Mouse (Mus musculus): ENCODE data around the gene Sh3rf1. TPM values are rescaled to one million over a fixed set of nuclear protein-coding genes. Genes with fewer than 3 reads are reported as not detected.

Sh3rf1 gene
- polyA plus RNA-seq (2014; fragmentation: Nextera tagmentation; extraction: Ambion mirVana), result 6.4 and 7.1 TPM in 2 replicates

DNA sequence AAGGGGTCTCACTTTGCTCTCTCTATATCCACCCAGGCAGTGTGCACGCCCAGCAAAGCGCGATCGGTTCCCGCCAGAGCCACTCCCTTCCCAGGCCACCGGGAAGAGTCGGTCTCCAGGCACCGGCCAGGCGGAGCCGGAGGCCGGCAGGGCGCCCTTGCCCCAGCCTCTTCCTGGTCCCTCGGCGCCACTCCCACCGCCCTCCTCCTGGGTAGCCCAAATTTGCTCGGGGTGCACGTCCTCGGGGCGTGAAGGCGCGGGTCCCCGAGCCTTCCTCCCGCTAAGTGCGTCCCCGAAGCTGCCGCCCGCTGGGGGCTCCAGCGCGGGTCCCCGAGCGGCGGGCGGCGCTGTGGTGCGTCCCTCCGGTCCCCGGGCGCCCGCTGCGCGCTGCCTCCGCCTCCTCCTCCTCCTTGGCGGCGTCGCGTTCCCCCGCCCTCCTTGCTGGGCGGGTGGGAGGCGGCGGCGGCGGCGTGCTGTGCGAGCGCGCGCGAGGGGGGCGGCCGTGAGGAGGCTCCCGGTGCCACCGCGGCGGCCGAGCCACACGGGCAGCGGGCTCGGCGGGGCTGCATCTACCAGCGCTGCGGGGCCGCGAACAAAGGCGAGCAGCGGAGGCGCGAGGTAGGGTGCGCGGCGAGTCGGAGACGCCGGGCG is at the start of gene Sh3rf1:
Gene Sh3rf1 (plus strand): TSS at position 144 of the 651 bp plus-strand sequence.
- peaks cover 14% of the 10 kb centered on the region for H3K4me1 ChIP-seq (ENCODE audit: control insufficient read depth, insufficient read depth, low read length)
- H3K9ac ChIP-seq (ENCODE audit: low read depth, low read length), result peak within 1 kb of the TSS; percentile 86
- no peaks in the 10 kb centered on the region for H3K36me3 ChIP-seq (ENCODE audit: control insufficient read depth, insufficient read depth, low read length)
- H3K27ac ChIP-seq (ENCODE audit: low read depth, low read length), result peak within 1 kb of the TSS; percentile 42
- ATAC-seq (replicated peaks; ENCODE audit: insufficient number of reproducible peaks, low FRiP score, low TSS enrichment), result peak; percentile 88
- H3K9me3 ChIP-seq (replicated peaks; ENCODE audit: control insufficient read depth, low read length), result no peaks in the 10 kb centered on the region
- WGBS (ENCODE audit: insufficient replicate concordance), result under 1% methylated on average over 76 of the region's 84 CpGs
- H3K4me3 ChIP-seq (ENCODE audit: low read depth, low read length), result peak within 1 kb of the TSS; percentile 59
- peak within 1 kb of the TSS; percentile 91 for H3K4me2 ChIP-seq
- H3K27me3 ChIP-seq (ENCODE audit: control insufficient read depth, insufficient read depth, low read length), result peaks cover 3% of the 10 kb centered on the region; the same call in 1 of the 2 replicates

DNA sequence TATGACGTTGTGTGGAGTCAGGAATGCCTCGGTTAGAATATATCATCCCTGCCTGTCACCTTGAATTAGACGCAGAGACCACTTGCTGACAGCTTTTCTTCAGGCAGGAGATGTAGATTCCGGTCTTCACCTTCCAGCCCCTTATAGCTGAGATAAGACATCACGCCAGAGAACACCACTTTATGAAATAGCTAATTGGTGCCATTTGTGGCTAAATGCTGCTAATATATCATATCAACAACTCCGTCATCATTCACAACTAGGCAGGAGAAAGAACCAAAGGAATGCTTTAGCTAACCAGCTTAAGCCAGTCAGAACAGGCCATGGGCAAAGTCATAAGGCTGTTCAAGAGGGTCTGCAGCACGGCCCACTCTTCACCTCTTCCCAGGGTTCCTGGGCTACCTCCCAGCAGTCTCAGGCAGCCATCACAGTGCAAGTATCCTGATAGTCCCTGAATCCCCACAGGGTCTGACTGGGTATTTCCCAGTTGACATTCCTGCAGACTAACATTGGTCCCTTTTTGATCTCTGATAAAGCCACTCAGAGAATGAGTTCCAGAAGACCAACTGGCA is 49.7 kb upstream of the Sh3rf1 start:
- no peak overlapping the region for H3K9ac ChIP-seq (ENCODE audit: low read depth, low read length)
- no peaks in the 10 kb centered on the region for H3K27me3 ChIP-seq (ENCODE audit: control insufficient read depth, insufficient read depth, low read length)
- H3K4me2 ChIP-seq, result no peak overlapping the region
- no peak overlapping the region for H3K4me3 ChIP-seq (ENCODE audit: low read depth, low read length)
- no peaks in the 10 kb centered on the region for H3K4me1 ChIP-seq (ENCODE audit: control insufficient read depth, insufficient read depth, low read length)
- no peak overlapping the region for H3K27ac ChIP-seq (ENCODE audit: low read depth, low read length)
- H3K9me3 ChIP-seq (replicated peaks; ENCODE audit: control insufficient read depth, low read length), result no peaks in the 10 kb centered on the region
- 38% methylated on average over 7 of the region's 7 CpGs for WGBS (ENCODE audit: insufficient replicate concordance)
- ATAC-seq (replicated peaks; ENCODE audit: insufficient number of reproducible peaks, low FRiP score, low TSS enrichment), result no peak
- no peaks in the 10 kb centered on the region for H3K36me3 ChIP-seq (ENCODE audit: control insufficient read depth, insufficient read depth, low read length)

DNA sequence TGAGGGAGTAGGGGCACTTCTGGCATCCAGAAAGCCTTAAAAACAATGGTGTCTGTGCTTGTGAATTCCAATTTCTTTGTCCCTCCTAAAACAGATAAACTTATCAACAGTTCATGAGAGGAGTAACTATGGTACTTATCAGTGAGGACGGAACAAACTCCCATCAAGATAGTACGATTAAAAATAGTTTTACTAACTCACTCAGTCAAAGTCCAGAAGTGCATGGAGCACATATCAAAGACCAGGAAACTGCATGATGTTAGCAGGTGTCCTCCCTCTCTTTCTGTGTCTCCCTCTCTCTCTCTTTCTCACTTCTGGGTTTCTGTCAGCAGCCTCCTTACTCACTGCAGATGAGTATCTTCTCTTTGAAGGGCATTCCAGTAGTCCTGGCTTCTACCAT is 47.8 kb upstream of the Sh3rf1 start:
- no peak overlapping the region for H3K4me3 ChIP-seq (ENCODE audit: low read depth, low read length)
- H3K27ac ChIP-seq (ENCODE audit: low read depth, low read length), result no peak overlapping the region
- no peak for ATAC-seq (replicated peaks; ENCODE audit: insufficient number of reproducible peaks, low FRiP score, low TSS enrichment)
- H3K9me3 ChIP-seq (replicated peaks; ENCODE audit: control insufficient read depth, low read length), result no peaks in the 10 kb centered on the region
- H3K4me2 ChIP-seq, result no peak overlapping the region
- H3K36me3 ChIP-seq (ENCODE audit: control insufficient read depth, insufficient read depth, low read length), result no peaks in the 10 kb centered on the region
- H3K9ac ChIP-seq (ENCODE audit: low read depth, low read length), result no peak overlapping the region
- no peaks in the 10 kb centered on the region for H3K27me3 ChIP-seq (ENCODE audit: control insufficient read depth, insufficient read depth, low read length)
- 41% methylated on average over 2 of the region's 2 CpGs for WGBS (ENCODE audit: insufficient replicate concordance)
- H3K4me1 ChIP-seq (ENCODE audit: control insufficient read depth, insufficient read depth, low read length), result no peaks in the 10 kb centered on the region

DNA sequence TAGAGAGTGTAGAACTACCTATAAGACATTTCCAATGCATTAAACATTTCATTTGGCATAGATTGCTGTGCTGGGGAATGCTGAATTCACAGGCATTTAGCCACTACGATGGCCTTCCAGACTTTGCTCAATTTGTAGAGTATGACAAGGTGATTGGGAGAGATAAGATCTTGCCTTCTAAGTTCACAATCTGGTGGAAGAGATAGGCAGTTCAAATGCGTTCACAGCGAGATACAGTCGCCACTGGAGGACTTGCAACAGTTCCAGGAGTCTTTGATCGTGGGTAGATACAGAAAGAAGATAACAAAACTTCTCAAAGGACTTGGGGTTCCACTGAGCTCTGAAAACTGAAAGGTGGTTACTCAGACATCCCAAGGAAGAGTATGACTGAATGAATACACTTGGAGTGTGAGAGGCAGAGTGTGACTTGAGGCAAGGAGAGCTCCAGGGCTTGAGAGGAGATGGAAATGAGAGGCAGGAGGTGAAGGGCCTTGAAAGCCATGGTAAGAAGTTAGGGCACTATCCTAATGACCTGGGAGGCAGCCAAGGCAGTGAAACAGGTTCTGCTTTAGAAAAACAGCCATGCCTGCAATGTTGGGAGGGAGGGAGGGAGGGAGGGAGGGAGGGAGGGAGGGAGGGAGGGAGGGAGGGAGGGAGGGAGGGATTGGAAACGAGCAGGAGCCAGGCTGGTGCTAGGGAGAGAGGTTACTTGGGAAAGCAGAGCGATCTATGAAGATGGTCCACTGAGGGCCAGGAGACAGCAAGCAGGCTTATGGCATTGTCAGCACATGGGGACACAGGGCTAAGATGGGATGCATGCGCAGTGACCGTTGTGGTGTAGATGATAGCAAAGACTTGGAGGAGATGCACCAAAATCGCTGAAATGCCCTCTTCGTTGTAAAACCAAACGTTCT is 45.7 kb upstream of the Sh3rf1 start:
- no peak for ATAC-seq (replicated peaks; ENCODE audit: insufficient number of reproducible peaks, low FRiP score, low TSS enrichment)
- Histone ChIP-seq H3K27ac (ENCODE audit: low read depth, low read length) (no peak overlapping the region), H3K9ac (ENCODE audit: low read depth, low read length) (no peak overlapping the region), H3K36me3 (ENCODE audit: control insufficient read depth, insufficient read depth, low read length) (no peaks in the 10 kb centered on the region), H3K4me2 (no peak overlapping the region), H3K9me3 (replicated peaks; ENCODE audit: control insufficient read depth, low read length) (no peaks in the 10 kb centered on the region), H3K4me3 (ENCODE audit: low read depth, low read length) (no peak overlapping the region), H3K4me1 (ENCODE audit: control insufficient read depth, insufficient read depth, low read length) (no peaks in the 10 kb centered on the region), H3K27me3 (ENCODE audit: control insufficient read depth, insufficient read depth, low read length) (no peaks in the 10 kb centered on the region)
- 60% methylated on average over 12 of the region's 12 CpGs for WGBS (ENCODE audit: insufficient replicate concordance)

DNA sequence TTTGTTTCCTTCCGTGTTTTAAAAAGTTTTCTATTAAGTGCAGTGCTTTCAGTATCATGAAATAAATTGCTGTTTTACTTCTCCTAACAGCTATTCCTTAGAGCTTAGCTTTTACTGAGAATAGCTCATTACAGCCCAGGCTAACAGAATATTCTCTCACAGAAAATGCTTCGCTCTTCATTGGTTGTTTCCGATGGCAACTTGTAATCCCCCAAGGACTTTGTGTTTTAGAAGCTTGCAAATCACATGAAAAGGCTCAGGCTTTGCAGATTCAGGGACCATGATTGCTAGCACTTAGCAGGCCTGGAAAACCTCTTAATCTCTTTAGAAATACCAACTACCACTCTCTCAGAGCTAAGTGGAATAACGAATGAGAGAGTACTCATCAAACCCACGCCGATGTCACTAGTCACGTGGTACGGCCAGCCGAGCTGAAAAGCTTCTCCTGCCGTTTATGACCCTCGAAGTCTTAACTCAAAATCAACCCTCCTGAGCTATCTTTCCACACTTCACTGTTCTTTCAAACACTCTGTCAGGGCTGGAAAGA is 45.0 kb upstream of the Sh3rf1 start:
- Histone ChIP-seq H3K36me3 (ENCODE audit: control insufficient read depth, insufficient read depth, low read length) (no peaks in the 10 kb centered on the region), H3K4me1 (ENCODE audit: control insufficient read depth, insufficient read depth, low read length) (no peaks in the 10 kb centered on the region)
- no peak for ATAC-seq (replicated peaks; ENCODE audit: insufficient number of reproducible peaks, low FRiP score, low TSS enrichment)

DNA sequence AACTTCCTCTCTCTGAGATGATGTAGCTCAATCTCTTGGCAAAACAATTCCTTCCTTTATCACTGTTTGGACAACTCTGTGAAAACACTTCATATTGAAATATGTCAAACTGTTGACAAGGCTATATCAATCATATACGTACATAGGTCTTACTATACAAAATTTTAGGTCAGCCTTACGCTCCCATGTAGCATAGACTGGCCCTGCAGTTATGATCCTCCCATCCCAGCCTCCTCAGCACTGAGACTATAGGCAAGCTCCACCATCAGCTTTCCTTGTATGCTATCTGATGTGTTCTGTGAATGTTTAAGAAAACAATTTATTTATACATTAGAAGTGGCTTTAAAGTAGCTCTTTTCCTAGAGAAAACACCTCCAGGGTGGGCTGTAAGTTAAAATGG is 42.1 kb upstream of the Sh3rf1 start:
- Histone ChIP-seq H3K4me3 (ENCODE audit: low read depth, low read length) (no peak overlapping the region), H3K27ac (ENCODE audit: low read depth, low read length) (no peak overlapping the region), H3K4me1 (ENCODE audit: control insufficient read depth, insufficient read depth, low read length) (no peaks in the 10 kb centered on the region), H3K4me2 (no peak overlapping the region), H3K9me3 (replicated peaks; ENCODE audit: control insufficient read depth, low read length) (no peaks in the 10 kb centered on the region), H3K36me3 (ENCODE audit: control insufficient read depth, insufficient read depth, low read length) (no peaks in the 10 kb centered on the region), H3K27me3 (ENCODE audit: control insufficient read depth, insufficient read depth, low read length) (no peaks in the 10 kb centered on the region), H3K9ac (ENCODE audit: low read depth, low read length) (no peak overlapping the region)
- no peak for ATAC-seq (replicated peaks; ENCODE audit: insufficient number of reproducible peaks, low FRiP score, low TSS enrichment)
- 56% methylated on average over 2 of the region's 2 CpGs for whole genome bisulfite sequencing (ENCODE audit: insufficient replicate concordance)

More for the DNA sequence above, 45.0 kb upstream of the Sh3rf1 start:
- Histone ChIP-seq H3K27me3 (ENCODE audit: control insufficient read depth, insufficient read depth, low read length) (no peaks in the 10 kb centered on the region), H3K4me3 (ENCODE audit: low read depth, low read length) (no peak overlapping the region), H3K9me3 (replicated peaks; ENCODE audit: control insufficient read depth, low read length) (no peaks in the 10 kb centered on the region), H3K9ac (ENCODE audit: low read depth, low read length) (no peak overlapping the region), H3K27ac (ENCODE audit: low read depth, low read length) (no peak overlapping the region), H3K4me2 (no peak overlapping the region)
- 54% methylated on average over 11 of the region's 11 CpGs for WGBS (ENCODE audit: insufficient replicate concordance)

DNA sequence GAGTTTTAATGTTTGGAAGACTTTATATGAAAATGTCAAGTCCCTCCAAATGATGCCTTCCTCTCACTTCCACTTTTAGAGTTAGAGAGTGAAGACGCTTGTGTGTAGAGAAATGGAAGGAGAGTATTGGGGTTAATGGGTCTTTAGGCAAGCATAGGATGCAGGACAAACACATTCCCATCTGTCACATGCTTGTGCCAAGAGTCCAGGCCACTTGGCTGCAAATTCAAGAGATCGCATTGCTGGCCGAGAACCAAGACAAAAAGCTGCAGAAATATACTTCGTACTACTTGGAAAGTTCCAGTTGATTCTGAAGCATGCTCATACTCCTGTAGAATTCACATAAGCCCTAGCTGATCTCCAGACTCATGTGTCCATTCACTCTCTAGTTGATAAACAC is 41.7 kb upstream of the Sh3rf1 start:
- Histone ChIP-seq H3K4me1 (ENCODE audit: control insufficient read depth, insufficient read depth, low read length) (no peaks in the 10 kb centered on the region), H3K4me3 (ENCODE audit: low read depth, low read length) (no peak overlapping the region), H3K4me2 (no peak overlapping the region), H3K9me3 (replicated peaks; ENCODE audit: control insufficient read depth, low read length) (no peaks in the 10 kb centered on the region), H3K36me3 (ENCODE audit: control insufficient read depth, insufficient read depth, low read length) (no peaks in the 10 kb centered on the region), H3K9ac (ENCODE audit: low read depth, low read length) (no peak overlapping the region), H3K27me3 (ENCODE audit: control insufficient read depth, insufficient read depth, low read length) (no peaks in the 10 kb centered on the region), H3K27ac (ENCODE audit: low read depth, low read length) (no peak overlapping the region)
- no peak for ATAC-seq (replicated peaks; ENCODE audit: insufficient number of reproducible peaks, low FRiP score, low TSS enrichment)
- WGBS (ENCODE audit: insufficient replicate concordance), result 82% methylated on average over 4 of the region's 4 CpGs

Data from heart, embryonic 11.5 days (tissue).